Mouse (Mus musculus) heart, embryonic 12.5 days (tissue): Measurements from ENCODE around the gene Luc7l3. TPM values are rescaled to one million over a fixed set of nuclear protein-coding genes. Genes with fewer than 3 reads are reported as not detected.

ENCODE experiments used
- ATAC-seq: fragments of 200-750 bp; cut with Nextera tagmentation; 2 replicates; pipeline ENCODE4 v1.8.0; 2017; ENCODE audit warnings: moderate TSS enrichment, moderate library complexity; ENCODE audit not compliant: insufficient number of reproducible peaks, low FRiP score
- H3K27ac ChIP-seq: fragments of 300-500 bp; sonication (generic); 2 replicates; pipeline ENCODE4 v1.5.1; 2016; ENCODE audit warnings: mild to moderate bottlenecking, moderate library complexity; ENCODE audit not compliant: poor library complexity, severe bottlenecking
- H3K27me3 ChIP-seq: fragments of 300-500 bp; sonication (generic); replicated peaks from 2 replicates; pipeline ENCODE4 v1.6.1; 2016; ENCODE audit warnings: mild to moderate bottlenecking, moderate library complexity
- H3K36me3 ChIP-seq: fragments of 300-500 bp; sonication (generic); 2 replicates; pipeline ENCODE4 v1.6.1; 2016; ENCODE audit warnings: mild to moderate bottlenecking, moderate library complexity
- H3K4me1 ChIP-seq: fragments of 300-500 bp; sonication (generic); replicated peaks from 2 replicates; pipeline ENCODE4 v1.6.1; 2016; ENCODE audit warnings: mild to moderate bottlenecking
- H3K4me2 ChIP-seq: fragments of 300-500 bp; sonication (generic); 2 replicates; pipeline ENCODE4 v1.6.1; 2016; ENCODE audit warnings: mild to moderate bottlenecking, moderate library complexity
- H3K4me3 ChIP-seq: fragments of 300-500 bp; sonication (generic); 2 replicates; pipeline ENCODE4 v1.5.1; 2016; ENCODE audit warnings: mild to moderate bottlenecking
- H3K9ac ChIP-seq: fragments of 300-500 bp; sonication (generic); 2 replicates; pipeline ENCODE4 v1.6.1; 2016; ENCODE audit warnings: mild to moderate bottlenecking, moderate library complexity
- H3K9me3 ChIP-seq: fragments of 300-500 bp; sonication (generic); replicated peaks from 2 replicates; pipeline ENCODE4 v1.6.1; 2016; ENCODE audit warnings: mild to moderate bottlenecking, moderate library complexity
- WGBS: fragments of 180-500 bp; shearing (Covaris S2); methylation state at CpG from one replicate; pipeline ENCODE4 v1.1.7; 2016; 5-methylcytosine and 5-hydroxymethylcytosine counted together
- polyA plus RNA-seq: library from polyadenylated mRNA; unstranded; fragments of >200 nt; fragmentation: Nextera tagmentation; extraction: Ambion mirVana; gene quantifications from 2 replicates; pipeline ENCODE4 v1.2.1, GENCODE M21; 2016

Luc7l3 gene
- polyA plus RNA-seq, 1 experiment from 2014 or later, result 82.0 TPM

DNA sequence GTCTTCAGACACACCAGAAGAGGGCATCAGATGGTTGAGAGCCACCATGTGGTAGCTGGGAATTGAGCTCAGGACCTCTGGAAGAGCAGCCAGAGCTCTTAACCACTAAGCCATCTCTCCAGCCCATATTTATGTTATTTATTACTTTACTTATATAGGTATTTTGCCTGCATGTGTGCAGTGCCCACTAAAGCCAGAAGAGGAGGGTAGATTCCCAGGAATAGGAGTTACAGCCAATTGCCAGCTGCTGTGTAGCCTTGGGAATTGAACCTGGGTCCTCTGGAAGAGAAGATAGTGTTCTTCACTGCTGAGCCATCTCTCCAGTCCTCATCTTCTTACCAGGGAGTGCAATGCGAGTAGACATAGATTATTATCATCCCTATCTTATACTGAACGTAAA, 28.1 kb upstream of the Luc7l3 start:
- H3K27ac ChIP-seq, result no peak overlapping the region
- 68% methylated on average over 2 of the region's 2 CpGs for WGBS
- no peaks in the 10 kb centered on the region for H3K9me3 ChIP-seq
- H3K27me3 ChIP-seq, result peaks cover 24% of the 10 kb centered on the region
- H3K36me3 ChIP-seq, result no peaks in the 10 kb centered on the region
- no peak overlapping the region for H3K4me3 ChIP-seq
- 0 out of 2 replicates have a peak, but pooled peaks cover 3% of the 10 kb centered on the region for H3K4me1 ChIP-seq
- H3K4me2 ChIP-seq, result no peak overlapping the region
- H3K9ac ChIP-seq, result no peak overlapping the region
- ATAC-seq, result no peak

DNA sequence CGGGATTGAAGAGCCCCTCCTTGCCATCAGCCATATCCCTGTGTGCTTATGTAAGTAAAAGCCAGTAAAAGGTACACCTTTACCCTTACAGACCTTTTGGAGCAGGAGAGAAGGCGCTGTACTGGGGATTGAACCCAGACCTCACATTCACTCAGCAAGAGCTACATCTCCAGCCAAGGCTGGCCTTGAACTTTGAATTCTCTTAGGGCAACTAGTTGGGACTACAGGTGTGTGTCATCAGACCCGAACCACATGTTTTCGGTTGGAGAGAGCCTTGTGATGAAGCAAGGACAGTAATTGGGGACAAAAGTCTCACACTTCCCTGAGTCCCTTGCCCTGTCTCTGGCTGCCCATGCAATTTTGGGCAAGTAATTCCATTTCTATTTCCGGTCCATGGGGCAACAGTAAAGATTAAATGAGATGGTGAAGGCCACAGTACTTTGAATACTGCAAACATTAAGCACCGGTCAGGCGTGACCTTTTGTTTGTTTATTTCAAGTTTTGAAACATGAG, 25.3 kb upstream of the Luc7l3 start:
- H3K4me1 ChIP-seq, result peaks cover 17% of the 10 kb centered on the region
- H3K4me3 ChIP-seq, result no peak overlapping the region
- H3K9me3 ChIP-seq, result no peaks in the 10 kb centered on the region
- no peak overlapping the region for H3K4me2 ChIP-seq
- H3K27ac ChIP-seq, result no peak overlapping the region
- WGBS, result 87% methylated on average over 7 of the region's 7 CpGs
- H3K9ac ChIP-seq, result no peak overlapping the region
- H3K27me3 ChIP-seq, result peaks cover 6% of the 10 kb centered on the region
- H3K36me3 ChIP-seq, result peaks cover under 1% of the 10 kb centered on the region; the same call in 1 of the 2 replicates
- no peak for ATAC-seq

DNA sequence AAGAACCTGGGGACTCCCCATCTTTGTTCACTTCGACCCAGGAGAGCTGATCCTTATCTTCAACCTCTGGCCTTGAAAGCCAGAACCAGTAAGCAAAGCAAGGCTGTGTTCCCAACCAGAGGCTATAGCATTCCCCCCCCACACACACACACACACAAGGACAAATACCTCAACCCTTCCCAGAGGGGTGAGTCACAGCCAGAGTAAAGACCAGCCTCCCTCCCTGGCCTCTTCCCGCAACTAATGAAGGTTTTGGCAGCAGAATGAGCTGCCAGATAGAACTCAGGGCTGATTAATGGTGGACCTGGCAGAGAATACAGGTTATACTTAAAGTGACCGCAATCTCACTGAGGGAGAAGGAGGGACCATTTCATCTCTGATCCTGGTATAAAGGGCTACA, 24.8 kb upstream of the Luc7l3 start:
- H3K9me3 ChIP-seq, result no peaks in the 10 kb centered on the region
- WGBS, result 39% methylated on average over 3 of the region's 3 CpGs
- 0 out of 2 replicates have a peak, but pooled peaks cover under 1% of the 10 kb centered on the region for H3K27me3 ChIP-seq
- no peak for ATAC-seq
- no peak overlapping the region for H3K9ac ChIP-seq
- H3K4me2 ChIP-seq, result no peak overlapping the region
- peaks cover 21% of the 10 kb centered on the region for H3K4me1 ChIP-seq
- no peak overlapping the region for H3K27ac ChIP-seq
- no peak overlapping the region for H3K4me3 ChIP-seq
- H3K36me3 ChIP-seq, result peaks cover 6% of the 10 kb centered on the region; the same call in 1 of the 2 replicates

DNA sequence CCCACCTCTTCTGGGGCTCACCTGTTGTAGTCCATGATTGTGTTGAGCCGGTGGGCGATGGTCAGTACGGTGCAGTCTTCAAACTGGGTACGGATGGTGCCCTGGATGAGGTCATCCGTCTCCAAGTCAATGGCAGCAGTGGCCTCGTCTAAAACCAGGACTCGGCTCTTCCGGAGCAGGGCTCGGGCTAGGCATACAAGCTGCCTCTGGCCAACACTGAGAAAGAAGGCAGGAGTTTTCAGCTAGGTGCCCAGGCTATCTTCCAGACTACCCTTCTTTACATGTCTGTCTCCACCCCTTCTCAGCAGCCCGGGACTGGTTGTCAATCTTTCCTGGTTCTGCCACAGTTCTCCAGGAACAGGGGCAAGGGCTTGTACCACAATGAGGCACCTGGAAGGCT, 24.1 kb upstream of the Luc7l3 start:
- 73% methylated on average over 10 of the region's 10 CpGs for WGBS
- H3K4me3 ChIP-seq, result no peak overlapping the region
- no peak overlapping the region for H3K9ac ChIP-seq
- no peaks in the 10 kb centered on the region for H3K9me3 ChIP-seq
- H3K4me2 ChIP-seq, result no peak overlapping the region
- H3K27me3 ChIP-seq, result no peaks in the 10 kb centered on the region
- H3K4me1 ChIP-seq, result peaks cover 20% of the 10 kb centered on the region
- H3K27ac ChIP-seq, result no peak overlapping the region
- peaks cover 11% of the 10 kb centered on the region; the same call in 1 of the 2 replicates for H3K36me3 ChIP-seq
- ATAC-seq, result no peak

DNA sequence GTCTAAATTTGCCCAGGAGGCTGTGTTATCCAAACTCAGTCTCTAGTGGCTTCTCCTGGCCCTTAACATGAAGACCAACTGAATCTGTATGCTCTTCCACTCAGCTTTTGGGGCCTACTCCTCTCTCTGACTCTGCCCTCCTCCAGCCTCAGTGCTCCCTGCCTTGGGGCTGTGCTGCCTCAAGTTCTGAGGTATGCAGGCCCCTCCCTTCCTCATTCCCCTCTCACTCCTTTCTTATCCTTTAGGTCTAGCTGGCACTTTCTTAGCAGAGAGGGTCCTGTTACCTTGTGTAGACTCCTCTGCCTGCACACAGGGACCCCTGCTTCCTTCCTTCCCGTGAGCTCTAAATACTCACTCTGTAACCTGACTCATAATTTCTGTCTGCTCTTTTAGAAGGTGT, 22.7 kb upstream of the Luc7l3 start:
- H3K9ac ChIP-seq, result no peak overlapping the region
- no peaks in the 10 kb centered on the region for H3K27me3 ChIP-seq
- H3K4me3 ChIP-seq, result no peak overlapping the region
- H3K4me1 ChIP-seq, result peaks cover 18% of the 10 kb centered on the region
- WGBS, result 52% methylated on average over 1 of the region's 1 CpGs
- no peaks in the 10 kb centered on the region for H3K9me3 ChIP-seq
- H3K27ac ChIP-seq, result no peak overlapping the region
- peaks cover 21% of the 10 kb centered on the region for H3K36me3 ChIP-seq
- no peak for ATAC-seq
- no peak overlapping the region for H3K4me2 ChIP-seq

DNA sequence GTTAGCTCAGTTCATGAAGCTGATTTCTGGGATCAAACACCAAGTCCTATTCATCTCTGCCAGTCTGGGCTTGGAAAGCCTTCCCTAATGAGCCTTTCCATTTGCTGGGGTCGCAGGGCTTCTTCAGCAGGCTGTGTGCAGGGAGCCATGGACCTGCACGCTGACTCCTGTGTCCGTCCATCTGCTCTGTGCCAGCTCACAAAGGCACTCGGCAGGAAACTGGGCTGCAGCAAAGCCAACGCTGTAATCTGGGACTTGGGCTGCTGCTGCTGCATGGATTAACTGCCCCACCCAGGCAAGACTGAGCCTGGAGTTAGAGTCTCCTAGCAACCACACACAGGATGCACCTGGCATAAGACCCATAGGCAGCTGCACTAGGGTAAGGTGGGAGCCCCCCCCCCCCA, 22.2 kb upstream of the Luc7l3 start:
- Histone ChIP-seq H3K4me3 (no peak overlapping the region), H3K9me3 (no peaks in the 10 kb centered on the region), H3K9ac (no peak overlapping the region), H3K4me2 (no peak overlapping the region), H3K4me1 (peaks cover 18% of the 10 kb centered on the region), H3K27ac (no peak overlapping the region), H3K27me3 (no peaks in the 10 kb centered on the region), H3K36me3 (peaks cover 26% of the 10 kb centered on the region)
- 54% methylated on average over 5 of the region's 5 CpGs for WGBS
- no peak for ATAC-seq

DNA sequence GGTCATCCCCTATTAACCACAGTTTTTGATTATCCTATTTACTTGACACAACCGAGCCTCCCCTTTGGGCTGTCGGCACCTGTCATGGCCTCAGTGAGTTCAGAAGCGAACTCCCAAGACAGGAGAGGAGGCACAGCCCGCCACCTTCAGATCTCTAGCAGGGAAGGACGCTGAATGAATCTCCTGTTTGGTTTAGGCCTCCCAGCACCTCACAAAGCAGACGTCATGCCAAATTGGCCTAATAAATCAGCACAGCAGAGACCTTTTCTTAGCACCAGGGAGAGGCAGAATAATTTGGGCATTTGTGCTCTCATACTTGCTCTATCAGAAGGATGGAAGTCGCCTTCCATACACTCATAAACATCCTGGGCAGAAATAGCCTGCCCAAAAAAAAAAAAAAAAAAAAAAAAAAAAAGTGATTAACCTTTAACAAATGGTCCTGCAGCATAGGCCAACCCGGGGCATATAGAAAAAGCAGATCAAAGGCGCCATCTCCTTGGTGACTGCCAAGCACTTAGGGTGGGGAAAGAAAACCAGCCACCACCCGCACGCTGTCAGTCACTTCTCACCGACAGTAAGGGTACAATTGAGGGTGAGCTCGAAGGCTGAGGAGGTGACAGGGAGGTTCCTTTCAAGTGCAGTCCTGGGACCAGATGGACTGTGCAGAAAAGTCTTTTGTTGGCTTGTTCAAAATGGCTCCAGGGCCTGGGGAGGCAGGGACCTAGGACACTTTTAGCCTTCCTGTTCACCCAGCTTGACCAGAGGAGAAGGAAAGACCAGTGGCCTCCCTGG, 20.5 kb upstream of the Luc7l3 start:
- no peak overlapping the region for H3K4me2 ChIP-seq
- ATAC-seq, result no peak
- H3K27me3 ChIP-seq, result no peaks in the 10 kb centered on the region
- no peak overlapping the region for H3K27ac ChIP-seq
- WGBS, result 38% methylated on average over 13 of the region's 13 CpGs
- peaks cover 18% of the 10 kb centered on the region for H3K4me1 ChIP-seq
- no peaks in the 10 kb centered on the region for H3K9me3 ChIP-seq
- H3K36me3 ChIP-seq, result peaks cover 40% of the 10 kb centered on the region
- H3K9ac ChIP-seq, result no peak overlapping the region
- H3K4me3 ChIP-seq, result no peak overlapping the region

DNA sequence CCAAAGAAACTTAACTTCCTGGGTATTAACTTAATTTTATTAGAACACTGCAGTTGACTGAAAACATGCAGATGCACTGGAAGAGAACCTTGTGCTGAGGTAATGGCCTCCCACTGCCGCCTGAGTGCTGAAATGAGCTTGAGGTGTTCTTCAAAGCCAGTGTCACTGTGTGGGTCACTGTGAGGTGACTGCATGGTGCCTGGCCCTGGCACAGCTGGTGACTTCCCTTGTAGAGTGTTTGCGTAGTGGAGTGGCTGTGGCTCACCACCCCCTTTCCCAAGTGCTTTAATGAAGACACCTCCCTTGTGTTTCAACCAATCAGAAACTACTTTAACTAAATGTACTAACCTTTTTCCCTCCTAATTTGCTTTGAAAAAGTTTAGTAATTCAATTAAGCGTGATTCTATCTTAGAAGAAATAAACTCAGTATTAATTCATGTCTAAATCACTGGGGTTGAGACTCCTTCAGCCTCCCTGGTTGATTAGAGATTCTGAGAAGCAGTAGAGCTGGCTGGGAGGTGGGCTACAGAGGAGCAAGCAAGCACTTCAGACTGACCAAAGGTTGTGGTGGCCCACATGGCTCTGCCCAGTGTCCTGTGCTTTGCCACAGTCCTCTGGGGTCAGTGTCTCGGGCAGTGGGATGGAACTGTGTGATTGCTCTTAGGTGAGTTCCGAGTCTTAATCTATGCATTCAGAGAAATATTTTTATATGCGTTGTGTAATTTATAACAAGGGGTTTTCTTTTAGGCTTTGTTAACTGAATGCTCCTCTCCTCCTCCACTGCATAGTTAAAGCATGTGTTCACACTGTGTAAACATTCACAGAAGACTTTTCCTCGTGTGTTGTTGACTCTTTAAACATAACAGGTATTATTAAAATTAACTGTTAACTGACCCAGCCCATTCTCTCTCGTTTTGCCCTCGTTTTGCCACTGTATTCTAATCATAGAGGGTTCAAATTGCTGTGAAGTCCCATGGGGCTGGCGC, 19.5 kb upstream of the Luc7l3 start:
- H3K9me3 ChIP-seq, result no peaks in the 10 kb centered on the region
- peaks cover 18% of the 10 kb centered on the region for H3K4me1 ChIP-seq
- no peaks in the 10 kb centered on the region for H3K27me3 ChIP-seq
- H3K27ac ChIP-seq, result no peak overlapping the region
- H3K4me3 ChIP-seq, result no peak overlapping the region
- no peak for ATAC-seq
- H3K36me3 ChIP-seq, result peaks cover 46% of the 10 kb centered on the region
- no peak overlapping the region for H3K4me2 ChIP-seq
- 80% methylated on average over 10 of the region's 10 CpGs for WGBS
- H3K9ac ChIP-seq, result no peak overlapping the region

DNA sequence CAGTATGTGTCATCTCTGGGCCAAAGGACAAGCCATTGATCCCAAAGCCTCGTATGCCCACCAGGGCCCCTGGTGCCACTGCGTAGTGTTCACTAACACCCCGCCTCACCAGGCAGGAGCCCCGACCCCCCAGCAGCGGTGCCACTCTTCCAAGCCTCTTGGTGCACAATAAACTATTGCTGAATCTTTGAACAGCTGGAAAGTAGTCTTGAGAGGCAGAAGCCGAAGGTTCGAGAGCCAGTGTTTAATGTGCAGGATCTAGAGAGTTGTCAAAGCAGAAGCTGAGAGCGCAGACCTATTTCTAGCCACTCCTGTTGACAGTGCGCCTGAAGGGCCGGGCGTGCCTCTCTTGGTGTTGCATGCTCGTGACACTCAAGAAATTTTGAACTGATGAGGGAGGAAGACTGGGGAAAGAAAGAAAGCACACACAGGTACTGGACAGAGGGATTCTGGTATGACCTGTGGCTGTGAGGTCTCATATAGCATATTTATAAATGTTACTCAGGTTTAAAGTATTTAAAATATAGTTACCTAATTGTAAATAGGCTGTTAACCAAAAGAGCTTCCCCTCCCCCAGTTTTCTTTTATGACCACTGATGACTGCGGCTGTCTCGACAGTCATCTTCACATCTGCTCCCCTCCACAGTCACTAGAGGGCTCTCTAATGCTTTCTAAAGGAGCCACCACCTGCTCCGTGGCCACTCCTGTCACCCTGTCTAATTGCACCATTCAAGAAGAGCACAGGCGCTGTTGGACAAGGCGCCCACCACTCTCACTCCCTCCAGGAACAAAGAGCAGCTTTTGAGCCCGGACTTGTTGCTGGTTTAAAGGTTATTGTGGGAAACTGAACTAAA, 18.2 kb upstream of the Luc7l3 start:
- Histone ChIP-seq H3K4me2 (no peak overlapping the region), H3K27me3 (no peaks in the 10 kb centered on the region), H3K27ac (no peak overlapping the region), H3K9ac (no peak overlapping the region), H3K4me1 (peaks cover 18% of the 10 kb centered on the region), H3K9me3 (no peaks in the 10 kb centered on the region), H3K4me3 (no peak overlapping the region), H3K36me3 (peaks cover 58% of the 10 kb centered on the region)
- ATAC-seq, result peak; percentile 61
- WGBS, result 56% methylated on average over 18 of the region's 18 CpGs

DNA sequence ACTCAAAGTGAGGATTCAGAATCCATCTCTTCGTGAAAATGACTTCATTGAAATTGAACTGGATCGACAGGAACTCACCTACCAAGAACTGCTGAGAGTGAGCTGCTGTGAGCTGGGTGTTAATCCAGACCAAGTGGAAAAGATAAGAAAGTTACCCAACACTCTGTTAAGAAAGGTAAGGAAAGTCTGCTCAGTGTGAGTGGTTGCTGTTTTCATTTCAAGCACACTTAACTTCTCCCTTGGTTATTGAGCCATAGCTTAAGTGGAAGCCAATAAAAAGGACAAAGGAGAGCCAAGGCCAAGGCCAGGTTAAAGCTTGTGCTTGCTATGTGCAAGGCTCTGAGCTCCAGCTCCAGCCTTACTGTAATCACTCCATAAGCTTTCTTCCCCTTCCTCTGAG, 16.6 kb upstream of the Luc7l3 start:
- Histone ChIP-seq H3K27me3 (no peaks in the 10 kb centered on the region), H3K36me3 (peaks cover 65% of the 10 kb centered on the region), H3K4me3 (no peak overlapping the region), H3K4me2 (no peak overlapping the region), H3K27ac (no peak overlapping the region), H3K9ac (no peak overlapping the region), H3K9me3 (no peaks in the 10 kb centered on the region), H3K4me1 (peaks cover 24% of the 10 kb centered on the region)
- ATAC-seq, result no peak
- WGBS, result 82% methylated on average over 2 of the region's 2 CpGs
